Mouse (Mus musculus) neural tube, embryonic 11.5 days (tissue): ENCODE results near the gene Gm12184. TPM values are rescaled to one million over a fixed set of nuclear protein-coding genes. Genes with fewer than 3 reads are reported as not detected.
"Not testable (repeated sequence)": the region's sequence is repeated elsewhere in the genome, so short reads cannot be mapped to it uniquely, and the experiment has no call there.

Source experiments
- ATAC-seq: fragments of 200-750 bp; cut with Nextera tagmentation; 2 replicates; pipeline ENCODE4 v1.8.0; 2017; ENCODE audit warnings: moderate number of reproducible peaks, mild to moderate bottlenecking, moderate TSS enrichment, moderate library complexity; ENCODE audit not compliant: insufficient read depth, low FRiP score, low TSS enrichment
- DNase-seq: peaks from one replicate; pipeline ENCODE4 v3.0.0-alpha.2; 2015; ENCODE audit warnings: low spot score
- H3K27ac ChIP-seq: fragments of 300-500 bp; sonication (generic); 2 replicates; pipeline ENCODE4 v1.5.1; 2014; ENCODE audit warnings: low read depth, mild to moderate bottlenecking, low read length
- H3K27me3 ChIP-seq: fragments of 300-500 bp; sonication (generic); 2 replicates; pipeline ENCODE4 v1.6.1; 2014; ENCODE audit warnings: mild to moderate bottlenecking, low read length, mixed read lengths; ENCODE audit not compliant: control insufficient read depth, insufficient read depth
- H3K36me3 ChIP-seq: fragments of 300-500 bp; sonication (generic); 2 replicates; pipeline ENCODE4 v1.6.1; 2014; ENCODE audit warnings: mild to moderate bottlenecking, low read length, moderate library complexity, mixed read lengths; ENCODE audit not compliant: control insufficient read depth, insufficient read depth
- H3K4me1 ChIP-seq: fragments of 300-500 bp; sonication (generic); 2 replicates; pipeline ENCODE4 v1.6.1; 2014; ENCODE audit warnings: low read length, mixed read lengths; ENCODE audit not compliant: control insufficient read depth, insufficient read depth
- H3K4me2 ChIP-seq: fragments of 300-500 bp; sonication (generic); 2 replicates; pipeline ENCODE4 v1.6.1; 2014; ENCODE audit warnings: low read depth, mild to moderate bottlenecking, moderate library complexity
- H3K4me3 ChIP-seq: fragments of 300-500 bp; sonication (generic); 2 replicates; pipeline ENCODE4 v1.5.1; 2014; ENCODE audit warnings: low read depth, low read length
- H3K9ac ChIP-seq: fragments of 300-500 bp; sonication (generic); 2 replicates; pipeline ENCODE4 v1.6.1; 2014; ENCODE audit warnings: mild to moderate bottlenecking, low read length
- H3K9me3 ChIP-seq: fragments of 300-500 bp; sonication (generic); 2 replicates; pipeline ENCODE4 v1.6.1; 2016; ENCODE audit warnings: low read length; ENCODE audit not compliant: control insufficient read depth
- WGBS: fragments of 180-500 bp; shearing (Covaris S2); extraction: QIAGEN DNeasy Blood & Tissue Kit; methylation state at CpG from one replicate; pipeline ENCODE4 v1.1.7; 2014; 5-methylcytosine and 5-hydroxymethylcytosine counted together
- polyA plus RNA-seq: library from polyadenylated mRNA; unstranded; fragments of >200 nt; fragmentation: Nextera tagmentation; extraction: Ambion mirVana; gene quantifications from 2 replicates; pipeline ENCODE4 v1.2.1, GENCODE M21; 2014

Gene Gm12184
- polyA plus RNA-seq = 10.9 and 18.2 TPM in 2 replicates

DNA sequence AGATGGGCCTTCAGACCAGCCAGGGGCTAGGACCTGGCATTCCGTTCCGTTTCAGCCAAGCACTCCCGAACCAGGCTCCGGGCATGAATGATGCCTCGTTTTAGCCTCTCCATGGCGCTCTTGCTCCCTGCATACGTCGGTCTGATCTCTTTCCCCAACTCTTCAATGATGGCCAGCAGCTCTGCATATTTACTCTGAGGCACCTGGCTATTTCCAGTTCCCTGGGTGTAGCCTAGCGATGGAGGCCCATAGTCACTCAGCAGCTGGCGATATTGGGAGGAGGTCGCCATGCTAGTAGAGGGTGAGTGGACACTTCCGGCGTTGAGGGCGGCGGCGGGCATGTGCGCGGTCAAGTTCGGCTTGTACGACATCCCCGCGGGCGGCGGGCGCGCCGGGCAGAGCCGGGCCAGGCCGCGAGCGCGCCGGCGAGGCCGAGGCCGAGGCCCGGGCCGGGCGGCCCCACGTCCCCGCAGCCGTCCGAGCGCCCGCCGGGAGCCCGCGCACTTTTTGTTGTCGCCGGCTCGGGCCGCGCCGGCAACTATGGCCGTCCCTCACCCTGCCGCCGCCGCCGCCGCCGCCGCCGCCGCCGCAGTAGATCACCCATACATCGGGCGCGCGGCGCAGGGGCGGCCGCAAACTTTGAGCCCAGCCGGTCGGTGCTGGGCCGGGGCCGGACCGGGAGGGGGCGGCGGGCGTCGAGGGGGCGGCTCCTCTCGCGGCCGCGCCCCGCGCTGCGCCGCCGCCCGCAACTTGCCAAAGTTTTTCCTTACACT, at the start of gene Gm12184, which contains the start of gene Trim7:
TSS of gene Gm12184 (minus strand) at position 677 of the 773 bp plus-strand sequence.
TSS of gene Trim7 (plus strand) at position 162 of the 773 bp plus-strand sequence.
- not testable (repeated sequence) for H3K9me3 ChIP-seq, DNase-seq, H3K4me1 ChIP-seq, H3K27ac ChIP-seq, H3K36me3 ChIP-seq, H3K27me3 ChIP-seq
- H3K4me2 ChIP-seq = peak within 1 kb of the TSS; percentile 40
- peak within 1 kb of the TSS; percentile 38 for H3K4me3 ChIP-seq
- peak; percentile 75 for ATAC-seq
- under 1% methylated on average over 41 of the region's 92 CpGs for WGBS
- peak within 1 kb of the TSS; percentile 41; the same call in 1 of the 2 replicates for H3K9ac ChIP-seq

GRCm38 (mm10) chr11:48875343-48875837, 48.9 kb upstream of the Gm12184 start:
- H3K36me3 ChIP-seq, H3K4me1 ChIP-seq, H3K27ac ChIP-seq, ATAC-seq, H3K4me2 ChIP-seq, H3K27me3 ChIP-seq, H3K4me3 ChIP-seq, H3K9ac ChIP-seq, H3K9me3 ChIP-seq, DNase-seq: not testable (repeated sequence)
- 83% methylated on average over 1 of the region's 1 CpGs for WGBS

GRCm38 (mm10) chr11:48874465-48874864, 48.0 kb upstream of the Gm12184 start:
- Histone ChIP-seq H3K9ac (no peak overlapping the region), H3K4me2 (no peak overlapping the region), H3K27ac (no peak overlapping the region), H3K27me3 (no peaks in the 10 kb centered on the region), H3K36me3 (no peaks in the 10 kb centered on the region), H3K4me1 (0 out of 2 replicates have a peak, but pooled peaks cover 3% of the 10 kb centered on the region), H3K4me3 (no peak overlapping the region), H3K9me3 (no peaks in the 10 kb centered on the region)
- 2% methylated on average over 4 of the region's 4 CpGs for WGBS
- peak; percentile 48 for ATAC-seq
- peak; percentile 62 for DNase-seq

- no peak for ATAC-seq
- Histone ChIP-seq H3K4me2 (no peak overlapping the region), H3K4me1 (0 out of 2 replicates have a peak, but pooled peaks cover 3% of the 10 kb centered on the region), H3K9me3 (no peaks in the 10 kb centered on the region), H3K9ac (no peak overlapping the region), H3K27me3 (no peaks in the 10 kb centered on the region), H3K4me3 (no peak overlapping the region), H3K27ac (no peak overlapping the region), H3K36me3 (no peaks in the 10 kb centered on the region)
- 77% methylated on average over 10 of the region's 10 CpGs for WGBS
- no peak for DNase-seq
Measured at GRCm38 (mm10) chr11:48873591-48874290, 47.3 kb upstream of the Gm12184 start.

GRCm38 (mm10) chr11:48872695-48873300, 46.3 kb upstream of the Gm12184 start:
- no peak overlapping the region for H3K27ac ChIP-seq
- 0 out of 2 replicates have a peak, but pooled peaks cover 3% of the 10 kb centered on the region for H3K4me1 ChIP-seq
- 82% methylated on average over 7 of the region's 7 CpGs for WGBS
- no peaks in the 10 kb centered on the region for H3K9me3 ChIP-seq
- ATAC-seq = no peak
- no peak overlapping the region for H3K4me2 ChIP-seq
- no peaks in the 10 kb centered on the region for H3K36me3 ChIP-seq
- DNase-seq = no peak
- no peak overlapping the region for H3K9ac ChIP-seq
- no peaks in the 10 kb centered on the region for H3K27me3 ChIP-seq
- H3K4me3 ChIP-seq = no peak overlapping the region

DNA sequence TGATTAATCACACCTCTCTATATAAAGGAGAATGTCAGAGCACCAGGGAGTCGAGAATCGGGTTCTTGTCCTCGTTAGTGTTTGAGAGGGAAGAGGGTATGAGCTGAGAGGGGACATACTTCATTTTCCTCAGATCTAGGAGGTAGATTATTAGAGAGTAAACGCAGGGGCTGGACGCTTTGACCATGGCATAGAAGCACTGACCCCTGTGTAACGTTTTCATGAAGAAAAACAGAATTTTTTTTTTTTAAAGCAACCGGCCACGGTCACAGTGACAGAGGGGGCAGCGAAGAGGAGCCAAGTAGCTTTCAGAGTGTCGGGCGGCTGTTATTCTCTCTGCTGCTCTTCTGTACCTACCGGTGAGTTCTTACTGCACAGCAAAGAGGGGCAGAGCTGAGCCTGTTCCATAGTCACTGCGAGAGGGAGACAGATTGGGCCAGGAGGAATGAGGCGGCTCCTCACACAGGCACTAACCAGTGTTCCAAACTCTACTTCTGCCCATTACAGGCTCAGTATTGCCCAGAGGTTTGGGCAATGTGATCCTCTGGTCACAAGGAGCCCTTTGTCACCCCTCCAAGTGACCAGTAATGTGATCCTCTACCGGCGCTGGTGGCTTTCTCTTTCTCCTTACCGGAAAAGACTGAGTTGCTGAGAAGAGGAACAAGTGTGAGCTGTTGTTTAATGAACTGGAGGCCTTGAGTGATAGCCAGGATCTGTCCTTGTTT, 45.5 kb upstream of the Gm12184 start:
- DNase-seq = peak; percentile 35
- Histone ChIP-seq H3K27ac (no peak overlapping the region), H3K9ac (peak overlapping the region; percentile 0; the same call in 1 of the 2 replicates), H3K4me1 (0 out of 2 replicates have a peak, but pooled peaks cover 3% of the 10 kb centered on the region), H3K4me2 (peak overlapping the region; percentile 43), H3K9me3 (no peaks in the 10 kb centered on the region), H3K36me3 (no peaks in the 10 kb centered on the region), H3K4me3 (peak overlapping the region; percentile 38), H3K27me3 (no peaks in the 10 kb centered on the region)
- ATAC-seq = no peak
- 8% methylated on average over 17 of the region's 17 CpGs for WGBS

DNA sequence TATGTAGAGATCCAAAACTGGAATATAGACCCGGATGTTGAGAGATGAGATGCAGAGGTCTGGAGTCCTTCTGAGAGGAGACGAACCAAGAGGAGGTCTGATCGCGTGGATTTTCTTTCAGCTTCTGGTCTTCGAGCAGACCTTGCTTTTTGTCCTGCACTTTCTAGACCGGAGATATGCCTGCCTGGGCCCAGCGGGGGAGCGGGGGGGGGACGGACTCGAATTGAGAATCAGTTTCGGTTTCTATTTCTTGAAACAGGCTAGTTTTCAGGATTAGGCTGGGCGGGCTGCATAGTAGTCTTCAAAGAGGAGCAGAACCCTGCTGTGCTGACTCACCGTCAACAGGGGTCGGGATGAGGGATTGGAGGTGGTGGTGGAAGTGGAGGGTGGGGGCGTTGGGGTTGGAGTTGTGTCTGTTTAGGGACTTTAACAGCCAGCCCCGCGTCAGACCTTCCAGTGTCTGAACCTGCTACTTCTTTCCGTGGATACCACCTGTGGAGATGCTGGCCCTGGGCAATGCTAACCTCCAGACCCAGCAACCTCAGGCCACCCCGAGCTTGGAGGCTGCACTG, 44.8 kb upstream of the Gm12184 start, which contains the start of gene Irgm1:
TSS of gene Irgm1 (minus strand) at position 483 of the 572 bp plus-strand sequence.
- Histone ChIP-seq H3K4me1 (0 out of 2 replicates have a peak, but pooled peaks cover 3% of the 10 kb centered on the region), H3K4me2 (peak within 1 kb of the TSS; percentile 43), H3K4me3 (peak within 1 kb of the TSS; percentile 38), H3K36me3 (no peaks in the 10 kb centered on the region), H3K9me3 (no peaks in the 10 kb centered on the region), H3K9ac (peak within 1 kb of the TSS; percentile 54), H3K27ac (no peak within 1 kb of the TSS), H3K27me3 (no peaks in the 10 kb centered on the region)
- WGBS = 2% methylated on average over 19 of the region's 19 CpGs
- ATAC-seq (peak; percentile 48), DNase-seq (peak; percentile 45)
